Mouse (Mus musculus) kidney, postnatal 0 days (tissue): Measurements from ENCODE around the gene Zc3h14. TPM values are rescaled to one million over a fixed set of nuclear protein-coding genes. Genes with fewer than 3 reads are reported as not detected.

Experiments
- ATAC-seq: fragments of 200-750 bp; cut with Nextera tagmentation; replicated peaks from 2 replicates; pipeline ENCODE4 v1.8.0; 2017; ENCODE audit warnings: low read depth, moderate number of reproducible peaks, moderate TSS enrichment, moderate library complexity; ENCODE audit not compliant: low FRiP score
- DNase-seq: peaks from one replicate; pipeline ENCODE4 v3.0.0-alpha.2; 2016; ENCODE audit warnings: low spot score
- H3K27ac ChIP-seq: fragments of 300-500 bp; sonication (generic); 2 replicates; pipeline ENCODE4 v1.5.1; 2014; ENCODE audit warnings: mild to moderate bottlenecking
- H3K27me3 ChIP-seq: fragments of 300-500 bp; sonication (generic); 2 replicates; pipeline ENCODE4 v1.6.1; 2014; ENCODE audit warnings: low read length, mixed read lengths; ENCODE audit not compliant: insufficient read depth
- H3K36me3 ChIP-seq: fragments of 300-500 bp; sonication (generic); 2 replicates; pipeline ENCODE4 v1.6.1; 2014; ENCODE audit warnings: low read length, mixed read lengths; ENCODE audit not compliant: insufficient read depth
- H3K4me1 ChIP-seq: fragments of 300-500 bp; sonication (generic); replicated peaks from 2 replicates; pipeline ENCODE4 v1.6.1; 2014; ENCODE audit warnings: antibody characterized with exemption, low read length, mixed read lengths; ENCODE audit not compliant: insufficient read depth
- H3K4me2 ChIP-seq: fragments of 300-500 bp; sonication (generic); 2 replicates; pipeline ENCODE4 v1.6.1; 2014; ENCODE audit warnings: mild to moderate bottlenecking, low read length, moderate library complexity, mixed read lengths
- H3K4me3 ChIP-seq: fragments of 300-500 bp; sonication (generic); replicated peaks from 2 replicates; pipeline ENCODE4 v1.5.1; 2014; ENCODE audit warnings: low read depth, low read length
- H3K9ac ChIP-seq: fragments of 300-500 bp; sonication (generic); 2 replicates; pipeline ENCODE4 v1.6.1; 2014; ENCODE audit warnings: low read depth, low read length
- H3K9me3 ChIP-seq: fragments of 300-500 bp; sonication (generic); replicated peaks from 2 replicates; pipeline ENCODE4 v1.6.1; 2016; ENCODE audit warnings: low read length, inconsistent platforms, mixed read lengths
- CTCF ChIP-seq: IDR thresholded peaks from 2 replicates; pipeline ENCODE4 v1.5.1; 2016; ENCODE audit warnings: antibody characterized with exemption, low read depth, mild to moderate bottlenecking, moderate library complexity
- WGBS: fragments of 180-500 bp; shearing (Covaris S2); extraction: QIAGEN DNeasy Blood & Tissue Kit; methylation state at CpG from one replicate; pipeline ENCODE4 v1.1.7; 2014; 5-methylcytosine and 5-hydroxymethylcytosine counted together
- polyA plus RNA-seq: library from polyadenylated mRNA; unstranded; fragments of >200 nt; fragmentation: Nextera tagmentation; extraction: Ambion mirVana; gene quantifications from 2 replicates; pipeline ENCODE4 v1.2.1, GENCODE M21; 2015

The Zc3h14 gene
- polyA plus RNA-seq, 1 experiment from 2014 or later = 107 TPM

- Histone ChIP-seq H3K4me1 (no peaks in the 10 kb centered on the region; the same call in 1 of the 2 replicates), H3K9me3 (no peaks in the 10 kb centered on the region), H3K9ac (no peak overlapping the region), H3K4me2 (peak overlapping the region; percentile 40; the same call in 1 of the 2 replicates), H3K27me3 (no peaks in the 10 kb centered on the region), H3K36me3 (no peaks in the 10 kb centered on the region), H3K27ac (no peak overlapping the region), H3K4me3 (0 out of 2 replicates have a peak overlapping the region, but pooled peaks have one; percentile 96)
- ATAC-seq (peak; percentile 80), DNase-seq (peak; percentile 80)
- TF ChIP-seq CTCF = peak; percentile 75
- 31% methylated on average over 2 of the region's 2 CpGs for WGBS
Measured at GRCm38 (mm10) chr12:98746131-98746530, 633 bp upstream of the Zc3h14 start.

- DNase-seq (peak; percentile 25), ATAC-seq (peak; percentile 43; the same call in 1 of the 2 replicates)
- H3K27ac ChIP-seq = peak overlapping the region; percentile 93
- no peaks in the 10 kb centered on the region; the same call in 1 of the 2 replicates for H3K4me1 ChIP-seq
- no peaks in the 10 kb centered on the region for H3K9me3 ChIP-seq
- H3K4me2 ChIP-seq = peak overlapping the region; percentile 67
- peak overlapping the region; percentile 94 for H3K9ac ChIP-seq
- no peak for TF ChIP-seq CTCF
- H3K4me3 ChIP-seq = peak overlapping the region; percentile 96
- no peaks in the 10 kb centered on the region for H3K27me3 ChIP-seq
- H3K36me3 ChIP-seq = no peaks in the 10 kb centered on the region
- under 1% methylated on average over 14 of the region's 14 CpGs for WGBS
Measured at GRCm38 (mm10) chr12:98747380-98747753, 603 bp downstream of the Zc3h14 start.

GRCm38 (mm10) chr12:98757636-98758035 is 10.9 kb downstream of the Zc3h14 start:
- H3K36me3 ChIP-seq = peaks cover 34% of the 10 kb centered on the region

GRCm38 (mm10) chr12:98759700-98760099 is 12.9 kb downstream of the Zc3h14 start:
- no peak for TF ChIP-seq CTCF
- WGBS = 95% methylated on average over 6 of the region's 6 CpGs
- Histone ChIP-seq H3K4me2 (no peak overlapping the region), H3K9ac (no peak overlapping the region), H3K4me3 (no peak overlapping the region), H3K36me3 (peaks cover 36% of the 10 kb centered on the region), H3K4me1 (no peaks in the 10 kb centered on the region), H3K27ac (no peak overlapping the region), H3K27me3 (no peaks in the 10 kb centered on the region), H3K9me3 (no peaks in the 10 kb centered on the region)
- no peak for DNase-seq
- no peak for ATAC-seq

More at GRCm38 (mm10) chr12:98757636-98758035, 10.9 kb downstream of the Zc3h14 start:
- ATAC-seq (no peak), DNase-seq (no peak)
- TF ChIP-seq CTCF = peak; percentile 31; the same call in 1 of the 2 replicates
- no peak overlapping the region for H3K9ac ChIP-seq
- WGBS = 82% methylated on average over 6 of the region's 6 CpGs
- H3K4me2 ChIP-seq = no peak overlapping the region
- no peaks in the 10 kb centered on the region for H3K27me3 ChIP-seq
- no peaks in the 10 kb centered on the region for H3K4me1 ChIP-seq
- H3K27ac ChIP-seq = no peak overlapping the region
- no peaks in the 10 kb centered on the region for H3K9me3 ChIP-seq
- H3K4me3 ChIP-seq = no peak overlapping the region

- no peak overlapping the region for H3K4me3 ChIP-seq
- H3K27ac ChIP-seq = no peak overlapping the region
- H3K36me3 ChIP-seq = peaks cover 38% of the 10 kb centered on the region
- 94% methylated on average over 2 of the region's 2 CpGs for WGBS
- no peak for DNase-seq
- H3K27me3 ChIP-seq = no peaks in the 10 kb centered on the region
- no peak overlapping the region for H3K4me2 ChIP-seq
- H3K9me3 ChIP-seq = no peaks in the 10 kb centered on the region
- H3K4me1 ChIP-seq = no peaks in the 10 kb centered on the region
- no peak for TF ChIP-seq CTCF
- ATAC-seq = no peak
- no peak overlapping the region for H3K9ac ChIP-seq
Measured at GRCm38 (mm10) chr12:98766241-98766640, 19.5 kb downstream of the Zc3h14 start.

GRCm38 (mm10) chr12:98777509-98777908 is 30.7 kb downstream of the Zc3h14 start:
- Histone ChIP-seq H3K9me3 (no peaks in the 10 kb centered on the region), H3K4me3 (no peak overlapping the region), H3K9ac (no peak overlapping the region), H3K27me3 (no peaks in the 10 kb centered on the region), H3K4me2 (no peak overlapping the region), H3K36me3 (peaks cover 57% of the 10 kb centered on the region), H3K4me1 (no peaks in the 10 kb centered on the region), H3K27ac (no peak overlapping the region)
- no peak for DNase-seq
- TF ChIP-seq CTCF = no peak
- WGBS = 67% methylated on average over 3 of the region's 3 CpGs
- ATAC-seq = no peak

GRCm38 (mm10) chr12:98779148-98779547 is 32.4 kb downstream of the Zc3h14 start:
- Histone ChIP-seq H3K27ac (no peak overlapping the region), H3K4me2 (no peak overlapping the region), H3K4me1 (no peaks in the 10 kb centered on the region), H3K9me3 (no peaks in the 10 kb centered on the region), H3K27me3 (no peaks in the 10 kb centered on the region), H3K36me3 (peaks cover 62% of the 10 kb centered on the region), H3K4me3 (no peak overlapping the region), H3K9ac (no peak overlapping the region)
- peak; percentile 23 for DNase-seq
- WGBS = 81% methylated on average over 4 of the region's 4 CpGs
- peak; percentile 54; the same call in 1 of the 2 replicates for TF ChIP-seq CTCF
- ATAC-seq = no peak
